Mouse (Mus musculus): ENCODE measurements around the gene Tnc. TPM values are rescaled to one million over a fixed set of nuclear protein-coding genes. Genes with fewer than 3 reads are reported as not detected.

Tnc gene
- polyA plus RNA-seq (2015; fragmentation: Nextera tagmentation; extraction: Ambion mirVana) = 10.5 and 19.5 TPM in 2 replicates

DNA sequence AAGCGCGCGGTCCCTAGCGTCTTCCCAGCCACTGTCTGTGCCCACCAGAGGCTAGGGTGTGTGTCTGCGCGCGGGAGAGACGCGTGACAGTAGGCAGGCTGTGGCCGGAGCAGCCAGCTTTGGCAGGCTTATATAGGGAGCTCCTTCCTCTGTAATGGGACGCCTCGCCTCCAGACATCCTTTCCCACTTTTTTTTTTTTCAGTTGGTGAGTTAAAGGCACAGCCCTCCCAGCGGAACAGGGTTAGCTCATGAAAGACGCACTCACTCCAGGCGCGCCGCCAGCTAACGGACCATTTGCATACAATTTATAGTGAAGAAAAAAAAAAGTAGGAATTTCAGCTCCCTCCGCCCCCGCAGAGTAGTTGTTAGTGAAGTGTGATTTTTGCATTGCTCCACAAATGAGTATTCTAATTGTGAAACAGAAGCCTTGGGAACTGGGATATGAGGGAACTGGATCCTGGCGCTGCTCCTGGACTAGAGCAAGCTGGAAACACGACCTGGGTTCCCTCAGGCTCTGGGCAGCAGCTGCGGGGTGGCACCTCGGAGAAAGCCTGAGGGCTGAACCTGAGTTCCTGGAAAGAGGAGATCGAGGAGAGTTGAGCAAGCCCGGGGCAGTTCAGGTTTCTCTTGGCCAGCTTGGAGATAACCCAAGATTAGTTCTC, at the start of gene Tnc:
Tnc (minus strand) TSS at position 185 of the 663 bp plus-strand sequence.

Other genes starting within 250 kb of the Tnc start
- not detected in 2 replicates for gene Tnfsf8, start 185.7 kb downstream of the Tnc start, polyA plus RNA-seq (2015; fragmentation: Nextera tagmentation; extraction: Ambion mirVana)

Measured in adrenal gland, postnatal 0 days (tissue).